Mouse (Mus musculus): ENCODE measurements around the gene Scarf2.

DNA sequence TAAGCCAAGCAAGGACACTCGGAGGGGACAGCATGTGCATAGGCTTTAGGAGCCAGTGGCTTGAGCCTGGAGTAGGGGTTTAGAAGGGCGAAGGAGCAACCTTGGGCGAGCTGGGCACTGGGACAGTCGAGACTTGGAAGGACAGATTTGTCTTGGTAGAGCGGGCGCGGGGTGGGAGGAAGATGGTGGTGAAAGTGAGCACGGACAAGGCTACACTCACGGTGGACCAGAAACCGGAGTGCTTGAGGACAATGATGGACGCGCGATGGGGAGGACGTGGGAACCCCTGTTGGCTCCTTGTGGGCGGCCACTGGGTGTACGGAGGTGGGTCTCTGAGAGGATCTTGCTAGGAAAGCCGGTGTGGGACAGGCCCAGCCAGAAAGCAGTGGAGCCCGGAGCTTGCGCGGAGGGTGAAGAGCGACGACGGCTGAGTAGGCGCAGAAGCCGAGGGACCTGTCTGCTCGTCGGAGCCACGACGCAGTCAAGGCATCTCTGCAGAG lies 780 bp downstream of the Scarf2 start:
- TF ChIP-seq CTCF (conservative IDR thresholded peaks at IDR 0.05; ENCODE audit: low read length) (no peak), POU5F1 (IDR thresholded peaks at IDR 0.05; ENCODE audit: borderline replicate concordance, low read length) (no peak), NANOG (IDR thresholded peaks at IDR 0.05; ENCODE audit: borderline replicate concordance, low read length) (no peak)
